Mouse (Mus musculus): ENCODE measurements around the gene Secisbp2l.

GRCm38 (mm10) chr2:125764531-125764930, 18.1 kb downstream of the Secisbp2l start:
- TF ChIP-seq CTCF (IDR thresholded peaks at IDR 0.05; ENCODE audit: low read depth, low read length) (no peak), GATA1 (IDR thresholded peaks at IDR 0.05; ENCODE audit: borderline replicate concordance, low read length) (no peak), TAL1 (conservative IDR thresholded peaks at IDR 0.05; ENCODE audit: low read depth, low read length) (no peak), GATA2 (IDR thresholded peaks at IDR 0.05; ENCODE audit: borderline replicate concordance, low read depth, low read length) (no peak), POLR2AphosphoS5 (IDR thresholded peaks at IDR 0.05; ENCODE audit: insufficient replicate concordance, low read depth, low read length) (no peak)

All from G1E (cell line).